Mouse (Mus musculus): ENCODE data around the gene U2af1l4.

The U2af1l4 gene

DNA sequence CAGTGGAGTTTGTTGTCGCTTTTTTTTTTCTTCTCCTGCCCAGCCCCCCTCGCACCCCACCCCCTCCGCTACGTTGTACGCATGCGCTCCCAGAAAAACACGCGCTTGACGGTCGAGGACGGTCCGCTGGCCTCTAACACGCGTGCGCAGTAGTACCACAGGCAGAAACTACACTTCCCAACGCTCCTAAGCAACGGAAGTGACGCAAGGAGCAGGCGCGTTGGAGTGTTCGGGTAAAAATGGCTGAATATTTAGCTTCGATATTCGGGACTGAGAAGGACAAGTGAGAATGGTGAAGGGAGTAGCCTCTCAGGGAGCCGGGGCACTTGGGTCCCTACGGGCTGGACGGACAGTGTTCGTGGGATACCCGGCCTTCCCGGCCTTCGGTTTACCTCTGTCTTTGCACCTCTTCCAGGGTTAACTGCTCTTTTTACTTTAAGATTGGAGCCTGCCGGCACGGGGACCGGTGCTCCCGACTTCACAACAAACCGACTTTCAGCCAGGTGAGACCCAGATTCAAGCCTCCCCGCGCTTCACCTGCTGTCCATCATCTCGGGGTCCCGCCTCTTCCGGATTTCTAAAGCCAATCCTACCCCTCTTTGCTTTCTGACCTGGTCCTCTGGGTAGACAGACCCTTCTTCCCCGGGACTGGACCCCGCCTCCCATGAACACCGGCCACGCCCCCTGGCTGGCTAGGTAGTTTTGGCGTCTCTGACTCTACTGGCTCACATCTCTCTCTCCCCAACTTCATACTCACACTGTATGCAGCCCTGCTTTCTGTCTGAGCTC lies at the start of gene U2af1l4, which contains the start of the genes Gm49396 and Psenen:
Gene U2af1l4 (plus strand): TSS at position 185 of the 789 bp plus-strand sequence.
Gene Gm49396 (plus strand): TSS at position 228 of the 789 bp plus-strand sequence.
Gene Psenen (minus strand): TSS at position 511 of the 789 bp plus-strand sequence.
- peak; percentile 97 for DNase-seq

DNA sequence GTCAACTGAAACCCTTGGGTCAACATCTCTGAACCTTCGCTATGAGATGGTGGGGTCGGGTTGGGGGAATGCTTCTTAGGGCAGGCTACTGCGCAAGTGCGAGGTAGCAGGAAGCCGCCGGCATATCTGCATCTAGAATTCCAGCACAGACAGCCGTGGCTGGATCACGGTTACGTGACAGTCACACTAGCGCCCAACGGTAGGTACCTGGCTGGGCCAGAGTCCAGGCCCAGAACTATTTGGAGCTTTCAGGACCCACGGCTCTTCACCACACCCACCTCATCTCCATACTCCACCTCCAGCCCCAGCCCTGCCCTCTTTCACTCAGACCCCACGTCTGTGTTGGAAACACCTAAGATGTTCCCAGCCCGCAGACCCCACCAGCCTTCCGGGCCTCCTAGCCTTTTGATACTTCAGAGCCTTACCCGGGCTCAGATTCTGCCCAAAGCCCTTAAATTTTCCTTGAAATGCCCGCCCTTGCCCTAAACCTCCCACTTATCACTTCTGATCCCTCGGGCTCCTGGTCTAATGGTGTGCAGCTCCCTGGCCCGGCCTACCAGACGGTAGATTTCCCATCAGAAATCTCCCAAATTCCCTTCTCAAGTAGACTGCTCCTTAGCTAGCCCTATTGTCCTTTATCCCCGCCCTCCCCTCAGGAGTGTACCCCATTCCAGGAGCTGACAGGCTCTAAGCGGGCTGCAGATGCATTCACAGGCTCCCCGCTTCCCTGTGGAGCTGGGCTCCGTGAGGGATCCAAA lies 47.9 kb upstream of the U2af1l4 start:
- no peak for DNase-seq

DNA sequence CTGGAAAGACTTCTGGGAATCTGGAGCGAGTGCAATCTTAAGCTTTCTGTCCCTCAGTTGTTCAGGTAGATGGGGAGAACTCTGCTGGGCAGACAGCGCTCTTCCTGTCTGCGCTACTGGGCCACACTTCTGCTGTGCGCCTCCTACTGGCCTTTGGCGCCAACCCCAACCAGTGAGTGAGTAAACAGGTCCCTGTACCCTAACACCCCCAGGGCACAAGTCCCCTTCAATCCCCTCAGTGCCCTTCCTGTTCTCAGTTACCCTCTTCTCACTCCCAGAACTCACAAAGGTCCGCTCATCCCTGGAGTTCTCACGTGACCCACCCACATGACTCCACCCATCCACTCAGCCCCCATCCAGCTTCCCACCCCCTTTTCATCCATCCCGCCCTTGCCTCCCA lies 44.8 kb upstream of the U2af1l4 start:
- DNase-seq = peak; percentile 44

DNA sequence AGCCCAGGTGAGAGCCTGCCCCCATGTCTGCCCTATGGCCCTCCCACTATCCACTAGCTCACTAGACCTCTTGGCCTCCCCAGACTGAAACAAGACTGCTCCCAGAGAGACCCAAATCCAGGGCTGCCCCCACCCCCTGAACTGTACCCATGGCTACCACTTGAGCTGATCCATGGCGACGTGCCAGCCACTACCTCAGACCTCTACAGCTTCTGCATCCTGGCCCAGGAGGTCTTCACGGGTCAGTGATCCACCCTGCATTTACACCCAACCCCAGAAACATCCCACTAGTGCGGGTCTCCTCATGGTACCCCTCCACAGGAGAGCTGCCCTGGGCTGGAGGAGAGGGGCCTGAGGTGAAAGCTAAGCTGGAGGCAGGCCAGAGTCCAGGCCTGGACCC lies 42.7 kb upstream of the U2af1l4 start:
- no peak for DNase-seq

DNA sequence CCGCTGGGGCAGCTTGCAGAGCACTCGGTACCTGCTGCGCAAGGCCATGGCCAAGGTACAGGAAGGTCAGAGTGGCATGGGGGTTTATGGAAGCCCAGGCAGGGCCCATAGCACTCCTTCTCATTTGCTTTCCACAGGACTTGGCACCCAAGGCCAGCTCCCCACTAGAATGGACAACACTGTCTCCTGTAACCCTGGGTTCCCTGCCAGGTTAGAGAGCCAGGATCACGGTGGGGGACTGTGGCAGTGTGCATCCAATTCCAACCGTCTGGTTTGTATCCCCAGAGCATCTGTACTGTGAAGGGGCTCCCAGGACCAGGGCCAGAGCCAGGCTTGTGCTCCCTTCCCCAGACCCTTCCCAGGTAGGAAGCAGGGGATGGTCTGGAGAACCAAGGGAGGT lies 42.2 kb upstream of the U2af1l4 start:
- no peak for DNase-seq

DNA sequence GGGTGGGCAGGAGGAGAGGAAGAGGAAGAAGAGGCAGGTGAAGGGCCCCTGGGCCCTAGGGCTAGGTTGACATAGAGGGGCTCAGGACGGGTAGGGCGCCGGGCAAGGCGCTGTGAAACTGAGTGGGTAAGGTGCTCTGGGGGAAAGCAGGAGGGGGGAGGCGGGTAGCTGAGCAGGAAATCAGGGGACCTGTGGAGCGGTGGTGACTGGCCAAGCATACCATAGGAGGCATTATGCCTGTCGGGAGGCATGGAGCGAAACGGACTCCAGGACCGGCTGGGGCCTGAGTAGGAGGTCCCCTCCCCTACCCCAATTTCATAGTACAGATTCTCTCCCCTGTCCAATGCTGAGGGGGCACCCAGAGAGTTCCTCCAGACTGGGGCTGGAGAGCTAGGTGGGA lies 40.2 kb upstream of the U2af1l4 start:
- no peak for DNase-seq

DNA sequence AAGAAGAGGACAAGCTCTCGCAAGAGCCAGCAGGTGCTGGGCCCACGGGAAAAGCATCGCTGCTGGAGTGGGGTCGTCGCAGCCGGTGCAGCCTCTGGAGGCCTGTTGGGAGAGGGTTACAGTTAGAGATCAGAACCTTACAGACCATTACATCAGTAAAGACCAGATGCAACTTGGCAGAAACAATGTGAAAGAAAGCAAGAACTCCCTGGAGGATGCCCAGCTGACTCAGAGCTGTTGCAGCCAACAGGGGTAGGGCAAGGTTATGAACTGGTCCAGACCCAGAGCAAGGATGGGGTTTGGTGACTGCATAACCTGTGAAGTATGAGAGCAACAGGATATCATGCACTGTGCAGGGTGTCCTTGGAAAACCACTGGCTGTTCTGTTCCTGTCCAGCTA lies 38.6 kb upstream of the U2af1l4 start:
- no peak for DNase-seq

DNA sequence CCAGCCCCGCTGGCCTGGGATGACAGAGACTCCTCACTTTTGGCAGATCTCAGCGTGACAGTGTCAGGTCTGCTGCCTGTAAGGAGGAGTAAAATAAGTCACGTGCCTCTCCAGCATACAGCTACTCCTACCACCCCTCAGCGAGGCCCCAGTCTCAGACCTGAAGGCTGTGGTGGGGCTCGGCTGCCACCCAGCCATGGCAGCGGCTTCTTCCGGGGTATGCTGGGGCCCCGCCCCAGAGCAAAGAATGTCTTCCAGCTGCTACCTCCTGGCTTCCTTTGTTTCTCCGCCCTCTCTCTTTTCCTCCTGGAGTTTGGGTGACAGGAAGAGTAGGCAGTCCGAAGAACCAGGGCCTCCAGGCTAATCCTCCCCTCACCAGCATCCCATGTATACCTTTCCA lies 37.1 kb upstream of the U2af1l4 start:
- DNase-seq = no peak

DNA sequence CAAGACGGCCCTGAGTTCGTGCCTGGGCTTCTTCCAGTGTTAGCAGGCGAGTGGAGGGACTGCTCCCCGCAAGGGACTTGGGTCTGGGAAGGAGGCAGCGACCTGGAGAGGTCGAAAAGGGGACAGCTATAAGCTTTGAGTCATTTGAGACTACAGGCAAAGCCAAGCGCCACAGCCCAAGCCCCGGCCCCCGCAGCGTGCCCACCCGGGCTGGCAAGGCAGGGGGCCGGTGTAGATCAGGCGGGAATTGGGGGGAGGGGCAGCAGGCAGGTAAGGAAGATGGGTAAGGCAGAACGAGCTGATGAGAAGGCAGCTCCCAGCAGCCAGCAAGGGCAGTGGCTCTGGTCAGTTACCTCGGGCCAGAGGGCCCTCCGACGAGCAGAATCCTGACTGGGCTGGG lies 36.7 kb upstream of the U2af1l4 start:
- DNase-seq = no peak

DNA sequence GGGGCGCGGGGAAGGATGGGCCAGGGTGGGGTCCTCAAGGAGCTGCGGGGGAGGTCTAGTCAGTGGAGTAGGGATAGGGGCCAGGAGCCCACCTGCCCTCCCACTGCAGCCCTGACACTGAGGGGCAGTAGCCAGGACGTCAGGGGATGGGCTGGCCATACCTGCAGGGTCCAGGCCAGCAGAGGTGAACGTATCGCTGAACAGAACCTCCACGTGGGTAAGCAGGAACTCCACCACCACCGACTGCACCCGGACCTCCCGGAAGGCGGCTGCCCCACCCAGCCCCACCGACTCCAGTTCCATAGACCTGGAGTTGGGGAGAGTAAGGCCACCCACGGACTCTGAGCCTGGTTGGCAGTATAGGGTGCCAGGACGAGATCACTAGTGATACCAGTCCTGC lies 36.1 kb upstream of the U2af1l4 start:
- no peak for DNase-seq

DNA sequence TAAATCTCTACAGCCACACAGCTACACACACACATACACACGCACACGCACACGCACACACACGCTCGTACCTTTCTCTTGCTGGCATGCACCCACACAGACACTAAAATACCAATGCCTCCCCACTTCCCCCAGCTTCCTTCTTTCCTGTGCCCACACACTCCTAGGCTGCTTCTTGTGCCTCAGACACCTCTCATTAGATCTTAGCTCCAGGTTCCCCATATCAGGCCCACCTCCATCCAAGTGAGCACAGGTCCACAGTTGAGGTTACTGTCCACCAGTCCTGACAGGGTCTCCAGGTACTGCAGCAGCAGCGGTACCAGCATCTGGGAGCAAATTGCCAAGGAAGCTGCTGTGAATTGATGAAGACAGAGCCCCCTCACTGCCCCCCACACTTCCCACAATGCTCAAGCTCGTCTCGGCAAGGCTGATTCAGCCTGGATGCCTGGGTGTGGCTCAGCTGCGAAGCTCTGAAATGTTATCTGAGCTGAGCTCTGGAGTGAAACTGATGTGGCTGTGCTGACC lies 31.7 kb upstream of the U2af1l4 start:
- no peak for DNase-seq

DNA sequence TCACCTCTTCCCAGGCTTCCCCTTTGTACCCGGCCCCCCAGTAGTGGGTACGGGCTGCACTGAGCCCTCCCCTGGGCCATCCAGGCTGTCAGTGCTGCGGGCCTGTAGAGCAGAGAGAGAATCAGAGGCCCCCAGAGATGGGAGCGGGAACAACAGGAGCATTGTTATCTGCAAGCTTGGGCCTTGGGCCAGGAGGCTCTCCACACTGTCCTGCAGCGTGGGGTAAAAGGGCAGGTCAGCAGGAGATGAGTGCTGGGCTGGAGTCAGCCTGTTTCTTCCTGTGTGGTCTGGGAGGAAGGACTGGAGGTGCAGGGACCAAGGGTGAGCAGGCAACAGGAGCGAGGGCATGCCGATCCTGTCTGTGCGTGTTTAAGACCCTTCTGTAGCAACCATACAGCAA lies 30.2 kb upstream of the U2af1l4 start:
- no peak for DNase-seq

DNA sequence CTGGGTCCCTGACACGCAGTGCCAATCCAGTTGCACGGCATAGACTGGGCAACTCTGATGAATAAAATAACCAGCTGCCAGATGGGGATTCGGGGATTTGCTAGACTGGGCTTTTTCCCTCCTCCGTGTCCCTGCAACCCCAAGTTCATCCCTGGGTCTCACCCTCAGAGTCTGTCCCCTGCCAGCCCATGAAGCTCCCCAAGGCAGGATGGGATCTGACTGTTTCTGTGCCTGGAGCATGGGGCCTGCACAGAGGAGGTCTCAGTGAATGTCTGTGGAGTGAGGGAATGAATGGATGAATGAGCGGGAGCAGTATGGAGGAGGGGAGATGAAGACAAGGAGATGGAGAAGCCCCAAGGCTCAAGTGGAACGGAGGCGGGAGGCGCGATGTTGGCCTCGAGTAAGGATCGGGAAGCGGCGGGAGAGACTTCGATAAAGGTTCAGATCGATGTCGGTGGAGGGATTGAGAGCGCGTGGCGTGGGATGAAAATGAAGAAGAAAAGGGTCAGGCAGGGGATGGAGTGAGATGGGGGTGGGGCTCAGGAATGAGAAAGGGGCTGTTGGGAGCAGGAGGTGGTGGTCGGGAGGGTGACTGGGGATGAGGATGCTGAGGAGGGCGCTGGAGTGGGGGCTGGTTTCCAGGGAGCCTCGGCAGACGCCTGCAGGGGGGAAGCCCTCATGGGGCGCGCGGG lies 29.0 kb upstream of the U2af1l4 start:
- no peak for DNase-seq

DNA sequence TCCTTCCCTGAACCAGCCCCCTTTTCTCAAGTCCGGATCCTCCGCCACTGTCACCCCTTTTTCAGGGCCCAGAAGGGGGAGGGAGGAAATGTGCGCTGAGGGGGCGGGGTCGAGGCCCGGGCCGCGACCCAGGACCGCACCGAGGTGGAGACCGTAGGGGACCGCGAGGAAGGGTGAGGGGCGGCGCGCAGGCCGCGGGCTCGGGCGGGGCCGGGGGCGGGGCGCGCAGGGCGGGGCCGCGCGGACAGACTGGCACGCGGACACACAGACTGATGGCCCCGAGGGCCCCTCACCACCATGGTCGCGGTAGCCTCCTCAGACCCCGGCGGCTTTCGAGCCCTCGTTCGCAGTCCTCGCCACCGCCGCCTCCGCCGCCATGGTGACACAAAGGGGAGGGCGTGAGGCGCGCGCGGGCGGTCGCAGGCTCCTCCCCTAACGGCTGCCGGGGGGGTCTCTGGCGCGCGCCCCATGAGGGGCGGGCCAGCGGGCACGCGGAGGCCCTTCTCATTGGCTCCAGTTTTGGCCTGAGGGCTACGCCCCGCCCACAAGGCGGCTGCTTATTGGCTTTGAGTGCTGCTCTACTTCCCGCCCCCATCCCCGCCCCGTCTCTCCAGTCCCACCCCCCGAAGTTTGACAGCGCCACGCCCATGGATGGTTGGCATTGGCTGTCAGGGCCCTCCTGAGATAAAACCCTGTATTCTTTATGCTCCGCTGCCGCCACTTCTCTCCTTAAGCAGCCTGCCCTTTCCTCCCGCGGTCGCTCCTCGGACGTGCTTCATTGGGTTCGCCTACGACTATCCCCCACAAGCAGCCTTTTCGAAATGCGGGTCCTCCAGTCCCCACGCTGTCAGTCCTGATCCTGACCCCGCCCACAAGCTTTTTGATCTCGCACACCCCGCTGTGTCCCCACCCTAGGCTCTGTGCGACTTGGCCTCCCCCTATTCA lies 28.2 kb upstream of the U2af1l4 start, which contains the start of gene Arhgap33:
Gene Arhgap33 (minus strand): TSS at position 428 of the 945 bp plus-strand sequence.
- peak; percentile 98 for DNase-seq

DNA sequence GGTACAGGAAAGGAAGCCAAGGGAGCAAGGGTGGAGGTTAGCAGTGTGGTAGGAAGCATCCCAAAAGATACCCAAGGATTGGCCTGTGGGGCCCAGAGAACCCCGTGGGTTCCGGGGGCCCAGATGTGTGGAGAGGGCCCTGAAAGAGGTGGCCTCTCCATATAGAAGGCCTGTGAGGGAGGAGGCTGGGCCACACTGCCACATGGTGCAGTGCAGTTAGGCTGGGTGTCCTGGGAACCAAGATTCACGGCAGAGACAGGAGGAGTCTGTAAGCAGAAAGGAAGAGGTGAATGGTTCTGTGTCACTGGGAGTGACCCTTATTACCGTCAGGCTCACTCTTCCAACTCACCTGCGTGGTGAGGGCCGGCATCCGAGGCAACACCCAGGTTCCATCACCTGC lies 22.5 kb upstream of the U2af1l4 start:
- no peak for DNase-seq

DNA sequence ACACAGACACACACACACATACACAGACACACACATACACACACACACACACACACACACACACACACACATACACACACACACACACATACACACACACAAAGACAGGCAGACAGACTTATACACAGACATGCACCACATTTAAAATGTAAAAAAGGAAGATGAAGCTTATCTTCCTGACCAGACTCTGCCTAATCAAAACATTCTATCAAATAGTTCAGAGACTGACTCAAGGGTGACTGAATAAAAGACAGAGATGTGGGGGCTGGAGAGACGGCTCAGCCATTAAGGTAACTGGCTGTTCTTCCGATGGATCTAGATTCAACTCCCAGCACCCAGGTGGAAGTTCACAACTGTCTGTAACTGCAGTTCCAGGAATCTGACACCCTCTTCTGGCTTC lies 18.8 kb upstream of the U2af1l4 start:
- no peak for DNase-seq

DNA sequence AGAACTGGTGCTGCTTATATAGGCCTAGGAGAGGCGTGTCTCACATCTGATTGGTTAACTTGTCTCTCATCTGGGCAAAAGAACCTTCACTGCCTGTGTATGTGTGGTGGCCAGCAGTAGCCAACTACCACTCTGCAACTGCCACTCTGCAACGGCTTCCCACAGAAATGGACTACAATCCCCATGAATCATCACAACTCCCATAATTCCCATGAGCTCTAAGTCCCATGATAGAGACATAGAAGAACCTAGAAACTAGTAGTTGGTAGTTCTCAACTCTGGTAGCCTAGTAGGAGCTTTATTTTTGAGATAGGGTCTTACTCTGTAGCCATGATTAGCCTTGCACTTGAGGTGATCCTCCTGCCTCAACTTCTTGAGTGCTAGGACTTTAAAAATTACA lies 13.2 kb upstream of the U2af1l4 start:
- no peak for DNase-seq

DNA sequence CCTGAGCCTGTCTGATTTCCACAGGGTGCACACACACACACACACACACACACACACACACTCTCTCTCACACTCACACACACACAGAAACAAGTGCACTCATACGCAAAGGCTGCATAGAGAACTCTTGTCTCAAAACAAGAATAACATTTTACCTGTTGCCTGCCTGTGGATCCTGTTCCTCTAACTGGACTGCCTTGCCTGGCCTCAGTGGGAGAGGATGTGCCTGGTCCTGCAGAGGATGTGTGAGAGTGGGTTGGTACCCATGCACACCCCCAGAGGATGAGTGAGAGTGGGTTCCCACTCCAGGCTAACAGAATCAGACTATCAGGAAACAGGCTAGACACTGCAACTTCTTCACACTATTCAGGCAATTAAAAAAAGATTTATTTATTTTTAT lies 12.5 kb upstream of the U2af1l4 start:
- DNase-seq = no peak

DNA sequence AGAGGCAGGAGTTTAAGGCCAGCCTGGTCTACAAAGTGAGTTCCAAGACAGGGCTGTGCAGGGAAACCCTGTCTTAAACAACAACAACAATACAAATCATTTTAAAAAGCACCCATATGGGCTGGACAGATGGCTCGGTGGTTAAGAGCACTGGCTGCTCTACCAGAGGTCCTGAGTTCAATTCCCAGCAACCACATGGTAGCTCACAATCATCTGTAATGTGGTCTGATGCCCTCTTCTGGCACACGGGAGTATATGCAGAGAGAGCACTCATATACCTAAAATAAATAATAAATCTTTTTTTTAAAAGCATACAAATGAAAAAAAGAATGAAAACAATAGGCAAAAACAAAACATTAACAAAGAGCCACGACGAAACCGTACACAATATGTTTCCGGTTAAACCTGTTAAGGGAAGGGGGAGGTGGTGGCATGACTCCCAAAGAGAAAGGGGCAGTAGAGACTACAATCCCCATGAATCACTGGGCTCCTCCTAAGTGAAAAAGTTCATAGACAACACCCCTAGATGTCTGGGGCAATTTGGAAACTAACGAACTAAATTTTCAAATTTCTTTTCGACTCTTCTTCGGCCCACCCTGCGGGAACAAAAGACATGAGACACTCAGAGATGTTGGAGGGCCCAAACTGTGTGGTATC lies 11.5 kb upstream of the U2af1l4 start:
- no peak for DNase-seq

DNA sequence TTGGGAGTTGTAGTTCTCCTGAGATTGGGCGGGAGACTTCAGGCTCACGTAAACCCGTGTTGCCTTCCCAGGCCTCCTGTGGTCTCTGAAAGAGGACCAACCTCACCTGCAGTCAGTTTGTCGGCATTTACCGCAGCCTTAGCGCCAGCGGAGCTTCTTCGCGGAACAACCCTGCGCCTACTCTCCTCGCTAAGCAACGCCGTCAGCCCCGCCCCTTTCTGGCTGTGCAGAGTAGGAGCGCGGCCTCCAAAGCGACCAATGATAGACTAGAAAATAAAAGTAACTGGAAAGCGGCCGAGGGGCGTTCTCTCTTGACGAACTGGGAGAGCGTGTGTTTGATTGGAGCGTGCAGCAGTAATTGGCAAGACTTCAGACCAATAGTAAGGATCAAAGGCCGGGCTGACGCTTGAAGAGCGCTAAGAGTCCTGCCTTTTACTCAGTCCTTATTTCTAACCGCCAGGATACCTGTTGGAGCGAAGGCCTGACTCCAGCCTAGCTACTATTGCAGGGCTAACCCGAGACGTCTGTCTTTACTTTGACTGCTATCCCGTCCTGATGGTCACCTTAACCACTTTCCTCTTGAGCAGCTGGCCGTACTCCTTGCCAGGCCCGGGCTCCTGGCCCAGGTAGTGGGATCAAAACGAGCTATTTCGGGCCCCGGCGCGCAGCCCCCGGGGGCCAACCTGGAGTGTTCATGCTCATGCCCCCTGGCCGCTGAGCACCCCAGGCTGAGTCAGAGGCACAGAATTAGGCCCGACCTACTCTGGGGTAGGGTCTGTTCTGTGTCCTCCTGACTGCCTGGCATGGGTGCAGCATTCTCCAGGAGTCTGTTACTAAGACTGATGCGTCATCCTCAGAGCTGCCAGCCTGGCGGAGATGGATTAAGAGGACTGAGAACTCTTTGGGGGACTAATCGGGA lies 10.7 kb upstream of the U2af1l4 start, which contains the start of the genes Hspb6 and Proser3:
Gene Hspb6 (plus strand): TSS at position 77 of the 919 bp plus-strand sequence.
Gene Proser3 (minus strand): TSS at position 198 of the 919 bp plus-strand sequence.
- DNase-seq = peak; percentile 97
